Mouse (Mus musculus) C2C12 (cell line): ENCODE measurements at regions not wholly inside any gene's neighbourhood (a gene's known extent, or its start where the extent isn't known, plus 50 kb on each side); places are given as distances from the start of the nearest gene placed in this dataset.

Experiments used
- H3K27me3 ChIP-seq: one replicate; pipeline ENCODE4 v1.6.1; 2011; ENCODE audit not compliant: control insufficient read depth, insufficient read depth, insufficient read length
- H3K36me3 ChIP-seq: one replicate; pipeline ENCODE4 v1.6.1; 2011; ENCODE audit not compliant: control insufficient read depth, insufficient read depth
- H3K4me3 ChIP-seq: one replicate; pipeline ENCODE4 v1.5.1; 2011; ENCODE audit warnings: mild to moderate bottlenecking, control low read depth; ENCODE audit not compliant: poor library complexity, insufficient read depth, severe bottlenecking
- H3K79me2 ChIP-seq: one replicate; pipeline ENCODE4 v1.6.1; 2011; ENCODE audit not compliant: control insufficient read depth, insufficient read depth
- H3K79me3 ChIP-seq: one replicate; pipeline ENCODE4 v1.6.1; 2011; ENCODE audit warnings: low read depth, control low read depth
- H3ac ChIP-seq: one replicate; pipeline ENCODE3; 2011; ENCODE audit warnings: low read depth; ENCODE audit not compliant: control insufficient read depth, insufficient read length
- CEBPB ChIP-seq: IDR thresholded peaks from one replicate; pipeline ENCODE4 v1.6.1; 2011; ENCODE audit warnings: low read depth, mild to moderate bottlenecking, control low read depth, moderate library complexity
- CTCF ChIP-seq: IDR thresholded peaks from one replicate; pipeline ENCODE4 v1.5.1; 2011; ENCODE audit not compliant: control insufficient read depth, insufficient read depth, insufficient read length
- FOSL1 ChIP-seq: IDR thresholded peaks from one replicate; pipeline ENCODE4 v1.8.0; 2011; ENCODE audit warnings: mild to moderate bottlenecking, low read length; ENCODE audit not compliant: poor library complexity, insufficient read depth, severe bottlenecking
- MAX ChIP-seq: IDR thresholded peaks from one replicate; pipeline ENCODE4 v1.6.1; 2011; ENCODE audit warnings: mild to moderate bottlenecking, control low read depth
- MYOD1 ChIP-seq: IDR thresholded peaks from one replicate; pipeline ENCODE4 v1.6.1; 2011; ENCODE audit warnings: low read depth; ENCODE audit not compliant: control insufficient read depth, insufficient read length
- MYOG ChIP-seq: IDR thresholded peaks from one replicate; pipeline ENCODE4 v1.6.1; 2011; ENCODE audit not compliant: control insufficient read depth, insufficient read length; ENCODE audit errors: extremely low read depth
- USF1 ChIP-seq: IDR thresholded peaks from one replicate; pipeline ENCODE4 v1.6.1; 2011; ENCODE audit warnings: low read depth, mild to moderate bottlenecking, control low read depth, moderate library complexity

DNA sequence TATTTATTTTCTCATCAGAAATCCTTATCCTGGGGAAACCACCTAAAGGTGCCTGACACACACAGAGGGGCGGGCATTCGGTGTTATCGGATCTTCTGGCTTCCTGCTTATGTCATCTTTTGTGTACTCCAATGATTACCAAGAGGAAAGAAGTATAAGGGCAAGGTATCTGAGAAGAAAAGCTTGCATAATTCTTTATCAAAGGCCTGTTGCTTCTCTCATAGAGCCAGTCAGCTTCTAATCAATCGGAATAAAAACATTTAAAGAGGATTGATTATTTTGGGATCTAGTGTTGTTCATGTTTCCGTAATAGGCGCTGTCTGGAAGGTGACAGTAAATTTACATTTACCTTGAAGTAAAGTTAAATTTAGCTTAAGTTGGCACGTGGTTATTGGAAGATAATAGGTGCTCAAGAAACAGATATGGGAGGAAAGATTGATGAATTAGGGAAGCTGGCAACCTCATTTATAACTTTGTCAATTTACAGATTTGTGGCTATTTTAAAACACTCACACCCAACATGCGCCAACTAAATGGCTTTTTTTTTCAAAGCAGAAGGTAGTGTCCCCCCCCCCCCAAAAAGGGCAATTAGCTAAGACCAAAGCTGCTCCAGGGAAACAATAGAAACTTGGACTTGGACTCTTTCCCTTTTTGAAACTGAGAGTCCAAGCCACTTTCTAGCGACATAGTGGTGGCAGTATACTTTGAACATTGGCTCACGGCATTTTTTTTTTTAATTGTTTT lies 98.3 kb upstream of the Cpm start:
- Histone ChIP-seq H3K79me3 (no peaks in the 10 kb centered on the region), H3K27me3 (no peaks in the 10 kb centered on the region)

DNA sequence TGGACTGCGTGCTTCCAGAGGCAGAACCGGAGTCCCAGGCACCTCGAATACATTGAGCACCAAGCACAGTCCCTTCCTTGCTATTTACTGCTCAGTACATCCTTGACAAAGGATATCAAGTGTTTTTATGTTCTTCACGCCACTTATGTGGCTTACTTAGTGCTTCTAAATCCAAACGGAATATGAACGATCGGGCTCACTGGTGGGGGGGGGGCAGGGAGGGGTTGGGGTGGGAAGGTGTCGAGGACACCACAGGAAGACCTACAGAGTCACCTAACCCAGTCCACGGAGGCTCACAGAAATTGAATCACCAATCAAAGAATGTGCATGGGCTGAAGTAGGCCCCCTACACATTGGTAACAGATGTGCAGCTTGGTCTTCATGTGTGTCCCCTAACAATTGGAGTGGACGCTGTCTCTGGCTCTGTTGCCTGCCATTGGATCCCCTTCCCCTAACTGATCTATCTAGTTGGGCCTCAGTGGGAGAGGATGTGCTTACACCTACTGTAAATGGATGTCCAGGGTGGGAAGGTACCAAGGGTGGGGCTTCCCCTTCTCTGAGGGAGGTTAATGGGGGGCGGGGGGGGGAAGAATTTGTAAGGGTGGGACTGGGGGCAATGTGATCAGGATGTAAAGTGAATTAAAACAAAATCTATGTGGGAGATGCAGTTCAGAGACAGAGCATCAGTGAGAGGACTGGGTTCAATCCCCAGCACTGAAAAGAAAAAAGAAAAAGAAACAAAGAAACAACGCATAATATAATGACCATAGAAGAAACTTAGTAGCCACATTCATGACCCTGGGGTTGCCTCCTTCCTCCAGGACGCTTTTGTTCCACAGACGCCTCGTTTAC lies 99.1 kb upstream of the Cpm start:
- H3ac ChIP-seq: no peak overlapping the region
- no peaks in the 10 kb centered on the region for H3K27me3 ChIP-seq
- H3K4me3 ChIP-seq: no peak overlapping the region
- no peaks in the 10 kb centered on the region for H3K79me2 ChIP-seq
- H3K36me3 ChIP-seq: no peaks in the 10 kb centered on the region
- no peaks in the 10 kb centered on the region for H3K79me3 ChIP-seq
- no peak for TF ChIP-seq MYOG

More for the DNA sequence above, 98.3 kb upstream of the Cpm start:
- H3K4me3 ChIP-seq: no peak overlapping the region
- no peaks in the 10 kb centered on the region for H3K79me2 ChIP-seq
- no peak for TF ChIP-seq USF1
- no peak for TF ChIP-seq FOSL1
- no peak for TF ChIP-seq CEBPB
- no peak for TF ChIP-seq MAX
- no peak for TF ChIP-seq MYOG
- TF ChIP-seq MYOD1: no peak
- no peaks in the 10 kb centered on the region for H3K36me3 ChIP-seq
- H3ac ChIP-seq: no peak overlapping the region

DNA sequence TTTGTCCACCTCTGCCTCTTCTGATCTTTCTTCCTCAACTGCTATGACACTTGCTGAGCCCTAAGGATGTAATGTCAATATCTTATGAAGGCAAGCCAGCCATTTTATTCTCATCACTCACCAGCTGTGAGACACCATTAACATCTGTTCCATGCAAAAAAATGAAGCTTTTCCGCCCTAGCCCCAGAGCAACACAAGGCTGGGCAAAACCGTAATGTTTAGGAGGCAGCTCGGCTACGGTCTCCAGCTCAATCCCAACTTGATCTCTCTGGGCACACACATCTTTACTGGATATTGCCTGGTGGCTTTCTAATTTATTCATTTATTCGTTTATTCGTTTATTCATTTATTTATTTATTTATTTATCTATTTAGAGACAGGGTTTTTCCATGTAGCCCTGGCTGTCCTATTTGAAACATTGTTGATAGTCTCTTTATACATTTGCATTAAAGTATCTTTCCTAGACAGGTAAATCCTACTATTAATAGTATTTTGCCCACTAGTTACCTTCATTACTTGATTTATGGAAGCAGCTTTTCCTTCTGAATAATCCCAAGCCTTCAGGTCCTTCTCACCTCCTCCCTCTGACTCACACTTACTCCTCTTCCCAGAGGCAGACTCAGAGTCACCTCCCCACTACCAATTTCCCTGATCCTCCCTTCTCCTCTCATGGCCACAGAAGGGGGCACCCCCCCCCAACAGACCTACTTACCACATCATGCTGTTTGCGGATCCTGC lies 99.9 kb upstream of the Cpm start:
- Histone ChIP-seq H3K79me2 (no peaks in the 10 kb centered on the region), H3K36me3 (no peaks in the 10 kb centered on the region), H3K79me3 (no peaks in the 10 kb centered on the region), H3K4me3 (no peak overlapping the region), H3K27me3 (no peaks in the 10 kb centered on the region), H3ac (no peak overlapping the region)
- TF ChIP-seq MYOG: no peak

DNA sequence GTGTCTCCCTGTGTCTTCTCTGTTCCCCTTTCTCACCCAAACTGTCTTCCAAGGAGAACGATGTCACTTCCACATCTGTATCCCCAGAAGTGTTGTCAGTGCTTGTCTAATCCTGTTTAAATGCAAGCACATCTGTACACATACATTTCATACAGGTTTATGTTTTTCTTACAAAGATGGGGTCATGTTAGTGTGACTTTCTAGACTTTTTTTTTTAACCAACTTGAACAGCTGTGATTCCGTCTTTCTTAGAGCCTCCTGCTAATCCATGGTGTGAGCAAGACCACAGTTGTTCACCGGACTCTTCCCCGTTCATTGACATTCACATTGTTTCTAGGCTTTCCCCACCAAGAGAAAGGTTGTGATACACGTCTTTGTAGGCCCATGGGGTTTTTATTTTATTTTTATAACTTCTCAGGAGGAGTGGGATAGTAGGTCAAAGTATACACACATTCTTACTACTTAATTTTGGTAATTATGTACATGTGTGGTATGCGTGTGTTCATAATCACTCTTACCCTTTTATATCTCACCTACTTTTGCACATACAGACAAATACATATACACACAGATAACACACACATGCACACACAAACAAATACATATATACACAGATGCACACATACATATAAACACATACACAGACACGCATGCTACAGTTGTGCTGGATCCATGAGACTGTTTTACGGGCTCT lies 100.6 kb upstream of the Cpm start:
- no peak for TF ChIP-seq CEBPB
- Histone ChIP-seq H3ac (no peak overlapping the region), H3K4me3 (no peak overlapping the region)

GRCm38 (mm10) chr10:117527979-117528378 lies 101.3 kb upstream of the Cpm start:
- H3K79me3 ChIP-seq: no peaks in the 10 kb centered on the region
- H3K27me3 ChIP-seq: no peaks in the 10 kb centered on the region
- H3ac ChIP-seq: no peak overlapping the region
- no peak overlapping the region for H3K4me3 ChIP-seq
- no peaks in the 10 kb centered on the region for H3K36me3 ChIP-seq
- no peak for TF ChIP-seq MYOD1
- no peak for TF ChIP-seq MYOG
- no peak for TF ChIP-seq MAX
- no peak for TF ChIP-seq CTCF
- no peak for TF ChIP-seq FOSL1
- TF ChIP-seq USF1: no peak
- no peak for TF ChIP-seq CEBPB
- no peaks in the 10 kb centered on the region for H3K79me2 ChIP-seq

More for the DNA sequence above, 100.6 kb upstream of the Cpm start:
- H3K36me3 ChIP-seq: no peaks in the 10 kb centered on the region
- H3K79me2 ChIP-seq: no peaks in the 10 kb centered on the region
- no peaks in the 10 kb centered on the region for H3K27me3 ChIP-seq
- no peaks in the 10 kb centered on the region for H3K79me3 ChIP-seq

DNA sequence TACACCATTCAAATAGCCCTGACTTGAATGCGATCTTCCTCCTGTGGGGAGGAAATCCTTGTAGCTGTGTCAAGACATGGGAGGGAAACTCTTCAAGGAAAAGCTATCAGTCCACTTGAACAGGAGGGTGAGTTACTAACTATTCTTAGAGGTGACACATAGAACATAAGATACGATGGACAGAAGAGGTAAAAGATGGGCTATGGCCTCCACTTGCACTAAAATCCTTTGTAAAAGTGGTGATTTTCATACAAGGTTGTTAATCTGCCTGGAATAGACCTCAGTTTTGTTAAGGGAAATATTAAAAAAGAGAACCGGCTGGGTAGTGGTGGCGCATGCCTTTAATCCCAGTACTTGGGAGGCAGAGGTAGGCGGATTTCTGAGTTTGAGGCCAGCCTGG lies 102.1 kb upstream of the Cpm start:
- TF ChIP-seq CEBPB (no peak), MAX (no peak), MYOG (no peak), FOSL1 (no peak), MYOD1 (no peak), USF1 (no peak), CTCF (no peak)

More for the DNA sequence above, 102.1 kb upstream of the Cpm start:
- H3K27me3 ChIP-seq: no peaks in the 10 kb centered on the region
- H3ac ChIP-seq: no peak overlapping the region
- H3K36me3 ChIP-seq: no peaks in the 10 kb centered on the region
- H3K4me3 ChIP-seq: no peak overlapping the region
- H3K79me3 ChIP-seq: no peaks in the 10 kb centered on the region
- H3K79me2 ChIP-seq: no peaks in the 10 kb centered on the region
